Mouse (Mus musculus) heart, adult 2 months (tissue): ENCODE measurements around the gene Col15a1.

ENCODE experiments used
- CTCF ChIP-seq: fragments of 200-600 bp; IDR thresholded peaks from 2 replicates; pipeline ENCODE4 v1.8.1; 2022; ENCODE audit warnings: antibody characterized with exemption, mild to moderate bottlenecking, moderate library complexity
- POLR2A ChIP-seq: fragments of 200-500 bp; IDR thresholded peaks from 2 replicates; pipeline ENCODE4 v1.6.1; 2011; ENCODE audit warnings: mild to moderate bottlenecking, low read depth, low read length, control low read depth; ENCODE audit not compliant: insufficient read depth

DNA sequence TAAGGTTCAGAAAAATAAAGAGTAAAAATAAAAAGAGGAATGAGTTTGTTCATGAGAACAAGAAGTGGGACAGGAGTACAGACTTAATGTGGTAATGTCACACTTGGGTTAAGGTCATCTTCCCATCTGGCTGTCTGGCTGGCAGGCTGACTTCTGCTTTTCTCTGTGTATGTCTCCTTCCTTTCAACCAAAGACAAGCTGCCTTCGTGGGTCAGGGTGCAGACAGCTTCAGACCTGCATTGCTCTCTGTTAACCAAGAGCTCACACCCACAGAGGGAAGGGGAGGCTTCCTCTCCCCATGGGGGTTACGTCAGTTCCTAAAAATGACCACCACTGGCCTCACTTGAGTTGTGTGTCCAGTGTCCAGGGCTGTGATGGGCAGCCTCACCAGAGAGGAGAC, 107.5 kb downstream of the Col15a1 start:
- no peak for TF ChIP-seq POLR2A
- TF ChIP-seq CTCF, result no peak
